Mouse (Mus musculus): ENCODE results near the gene Rassf5. TPM values are rescaled to one million over a fixed set of nuclear protein-coding genes. Genes with fewer than 3 reads are reported as not detected.
"Not testable (repeated sequence)": the region's sequence is repeated elsewhere in the genome, so short reads cannot be mapped to it uniquely, and the experiment has no call there.

Rassf5 gene
- total RNA-seq, 2 experiments from 2014 or later: 20.4 to 22.8 TPM

DNA sequence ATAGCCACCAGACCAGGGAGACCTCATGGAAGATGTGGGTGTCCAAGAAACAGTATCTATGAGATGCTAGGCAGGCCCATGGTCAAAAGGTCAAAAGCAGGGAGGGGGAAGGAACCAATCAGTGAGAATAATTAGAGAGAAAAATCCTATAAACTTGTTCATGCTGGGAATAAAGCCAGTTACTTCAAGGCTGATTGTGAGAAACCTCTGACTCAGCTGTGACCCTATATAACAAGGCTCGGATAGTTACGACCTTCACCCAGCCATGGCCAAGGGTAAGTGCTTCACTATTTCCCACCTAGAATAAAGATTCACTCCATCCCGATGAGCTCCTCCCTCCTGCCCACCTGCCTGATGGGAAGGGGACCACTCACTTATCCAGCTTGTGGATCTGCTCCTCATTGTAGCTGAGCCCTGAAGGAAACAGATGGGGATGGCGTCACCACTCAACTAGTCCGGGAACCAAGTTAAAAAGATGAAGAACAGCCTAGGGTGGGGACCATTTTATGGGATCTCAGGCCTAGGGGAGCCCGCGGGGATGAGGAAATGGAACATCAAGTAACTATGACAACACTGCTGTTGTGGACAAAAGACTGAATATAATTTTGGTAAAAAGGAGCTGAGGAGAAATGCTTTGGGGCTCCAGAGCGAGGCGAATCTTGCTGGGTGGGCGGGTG lies 14.7 kb upstream of the Rassf5 start:
- no peak for DNase-seq (ENCODE audit: low spot score in 2 of 2)

DNA sequence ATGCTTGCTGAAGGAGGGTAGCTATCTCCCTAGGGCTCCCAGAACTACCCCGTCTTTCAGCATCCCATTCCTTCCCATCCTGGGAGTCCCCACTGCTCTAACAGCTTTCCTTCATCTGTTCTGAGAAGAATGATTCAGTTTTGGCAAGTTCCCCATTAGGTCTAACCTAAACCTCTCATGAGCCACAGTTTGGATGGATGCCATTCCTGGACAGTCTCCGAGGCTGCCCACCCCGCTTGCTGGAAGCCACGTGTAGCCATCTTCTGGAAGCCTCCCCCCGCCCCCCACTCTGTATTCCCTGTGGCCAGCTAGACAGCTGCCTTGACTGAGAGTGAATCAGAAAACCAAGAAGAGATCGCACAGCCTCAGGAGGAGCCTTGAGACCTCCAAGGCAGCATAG lies 12.2 kb upstream of the Rassf5 start:
- no peak for DNase-seq (ENCODE audit: low spot score in 2 of 2)

DNA sequence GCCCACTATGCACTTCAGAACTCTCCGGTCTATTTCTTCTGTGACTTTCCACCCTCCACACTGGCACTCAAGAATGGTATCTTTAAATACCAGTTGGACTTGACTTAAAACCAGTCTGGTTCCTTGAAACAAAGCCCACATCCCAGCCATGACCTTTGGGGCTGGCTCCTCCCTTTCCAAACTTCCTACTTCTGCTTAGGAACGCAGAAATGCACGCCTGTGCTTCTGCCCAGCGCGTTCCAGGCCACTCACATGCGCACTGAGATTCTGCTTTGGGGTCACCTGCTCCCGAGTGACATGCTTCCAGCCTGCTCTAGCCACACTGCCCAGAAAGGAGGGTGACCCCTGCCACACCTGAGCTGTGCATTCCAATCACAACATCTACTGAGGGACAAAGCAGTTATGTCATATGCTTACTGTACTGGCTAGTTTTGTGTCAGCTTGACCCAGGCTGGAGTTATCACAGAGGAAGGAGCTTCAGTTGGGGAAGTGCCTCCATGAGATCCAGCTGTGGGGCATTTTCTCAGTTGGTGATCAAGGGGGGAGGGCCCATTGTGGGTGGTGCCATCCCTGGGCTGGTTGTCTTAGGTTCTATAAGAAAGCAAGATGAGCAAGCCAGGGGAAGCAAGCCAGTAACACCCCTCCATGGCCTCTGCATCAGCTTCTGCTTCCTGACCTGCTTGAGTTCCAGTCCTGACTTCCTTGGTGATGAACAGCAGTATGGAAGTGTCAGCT lies 7.6 kb upstream of the Rassf5 start:
- not testable (repeated sequence) for DNase-seq (ENCODE audit: low spot score in 2 of 2)

DNA sequence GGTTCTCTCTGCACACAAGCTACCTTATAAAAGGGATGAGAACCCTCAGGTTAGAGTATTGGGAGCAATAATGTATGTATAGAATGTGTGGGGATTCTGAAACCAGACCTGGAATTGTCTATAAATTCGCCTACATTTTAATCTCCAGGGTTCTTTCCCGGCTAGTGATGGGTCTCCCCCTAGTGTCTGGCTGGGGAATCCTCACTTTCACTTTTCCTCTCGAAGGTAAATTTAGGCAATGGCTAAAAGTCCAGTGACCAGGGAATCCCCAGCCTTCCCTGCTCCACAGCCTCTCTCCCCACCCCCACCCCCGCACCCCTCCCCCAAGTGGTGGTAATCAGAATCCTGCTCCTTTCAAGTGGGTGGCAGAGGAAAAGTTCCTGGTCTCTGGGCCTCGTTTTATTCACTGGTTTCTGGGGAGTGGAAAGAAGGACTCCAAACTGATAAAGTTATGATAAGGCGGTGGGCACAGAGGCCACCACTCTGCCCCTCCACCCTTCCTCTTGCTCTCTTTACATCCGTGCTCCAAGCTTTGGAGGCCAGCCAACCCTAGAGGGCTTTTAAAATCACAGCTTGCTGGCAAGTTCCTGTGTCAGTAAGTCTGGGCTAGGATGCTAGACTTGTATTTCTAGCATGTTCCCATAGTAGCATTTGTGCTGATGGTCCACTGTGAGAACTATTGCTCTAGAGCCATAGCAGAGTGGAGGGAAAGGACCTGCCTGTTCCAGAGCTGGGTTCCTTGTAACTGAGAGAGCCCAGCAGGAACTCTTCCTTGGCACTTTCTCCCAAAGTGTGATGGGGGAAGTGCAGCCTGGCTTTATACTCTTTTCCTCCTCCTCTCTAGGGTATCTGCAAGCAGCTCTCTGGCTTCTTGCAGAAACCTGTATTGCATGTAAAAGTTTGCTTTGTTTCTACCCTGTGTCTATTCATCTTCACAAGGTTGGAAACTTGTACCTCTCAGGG lies 1.7 kb upstream of the Rassf5 start:
- peak; percentile 44 to 59 for DNase-seq (ENCODE audit: low spot score in 2 of 2)

DNA sequence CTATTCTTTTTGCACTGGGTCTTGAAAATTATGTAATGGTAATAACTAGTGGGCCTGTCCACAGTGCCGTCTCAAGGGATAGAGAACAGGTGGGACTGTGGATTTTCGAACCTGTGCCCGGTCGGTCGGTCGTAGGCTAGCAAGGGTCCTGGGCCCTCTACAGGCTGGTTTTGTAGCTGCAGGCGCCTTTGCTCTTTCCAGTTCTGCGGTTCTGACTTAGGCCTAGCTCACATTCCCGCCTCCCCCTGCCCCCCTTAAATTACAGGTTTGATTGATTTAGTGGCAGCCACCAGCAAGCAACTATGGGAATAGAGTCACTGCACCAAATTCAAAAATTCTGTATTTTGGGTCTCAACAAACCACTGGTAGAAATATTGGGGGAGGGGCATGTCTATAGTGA lies 868 bp upstream of the Rassf5 start:
- DNase-seq (ENCODE audit: low spot score in 2 of 2): peak in 1 of 2 experiments; percentile 36

DNA sequence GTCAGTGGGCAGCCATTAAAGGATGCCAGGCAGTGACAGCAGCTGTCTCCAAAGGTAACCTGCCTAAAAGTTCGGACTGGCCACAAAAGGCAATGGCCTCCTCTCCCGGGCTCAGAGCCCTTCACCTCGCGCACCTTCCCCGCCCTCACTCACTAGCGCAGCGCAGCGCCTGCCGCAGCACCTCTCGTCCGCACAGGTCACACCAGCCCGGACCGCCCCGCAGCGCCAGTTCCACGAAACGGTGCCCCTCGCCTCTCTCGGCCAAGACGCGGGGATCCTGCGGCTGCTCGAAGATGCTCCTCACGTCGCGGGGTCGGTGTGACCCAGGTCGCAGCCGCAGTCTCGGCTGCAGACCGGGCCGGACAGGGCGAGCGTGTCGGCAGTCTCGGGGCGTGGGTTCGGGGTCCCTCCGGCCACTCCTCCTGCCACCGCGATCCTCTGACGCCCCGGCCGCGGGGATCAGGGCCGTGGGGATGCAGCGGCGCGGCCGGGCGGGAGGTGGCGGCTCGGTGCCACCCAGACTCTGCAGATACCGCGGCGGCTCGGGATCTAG lies 446 bp downstream of the Rassf5 start:
- DNase-seq (ENCODE audit: low spot score in 2 of 2): peak in 1 of 2 experiments; percentile 42

DNA sequence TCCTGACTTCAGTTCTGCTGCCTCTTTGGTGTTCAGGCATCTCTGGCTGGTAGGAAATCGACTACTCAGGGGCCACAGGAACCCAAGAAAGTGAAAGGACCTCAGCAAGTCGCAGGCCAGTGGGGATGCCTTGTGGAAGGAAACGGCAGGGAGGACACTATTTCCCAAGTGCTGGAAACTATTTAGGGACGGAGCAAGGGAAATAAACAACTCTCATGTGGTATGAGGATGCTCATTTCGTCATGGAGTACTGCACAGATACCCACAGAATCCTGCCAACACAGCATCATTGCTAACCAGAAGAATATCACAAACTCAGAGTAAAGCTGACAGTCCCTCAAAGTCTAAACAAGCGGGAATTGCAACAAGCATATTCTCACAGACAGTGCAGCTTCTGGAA lies 2.1 kb downstream of the Rassf5 start:
- DNase-seq (ENCODE audit: low spot score in 2 of 2): no peak

DNA sequence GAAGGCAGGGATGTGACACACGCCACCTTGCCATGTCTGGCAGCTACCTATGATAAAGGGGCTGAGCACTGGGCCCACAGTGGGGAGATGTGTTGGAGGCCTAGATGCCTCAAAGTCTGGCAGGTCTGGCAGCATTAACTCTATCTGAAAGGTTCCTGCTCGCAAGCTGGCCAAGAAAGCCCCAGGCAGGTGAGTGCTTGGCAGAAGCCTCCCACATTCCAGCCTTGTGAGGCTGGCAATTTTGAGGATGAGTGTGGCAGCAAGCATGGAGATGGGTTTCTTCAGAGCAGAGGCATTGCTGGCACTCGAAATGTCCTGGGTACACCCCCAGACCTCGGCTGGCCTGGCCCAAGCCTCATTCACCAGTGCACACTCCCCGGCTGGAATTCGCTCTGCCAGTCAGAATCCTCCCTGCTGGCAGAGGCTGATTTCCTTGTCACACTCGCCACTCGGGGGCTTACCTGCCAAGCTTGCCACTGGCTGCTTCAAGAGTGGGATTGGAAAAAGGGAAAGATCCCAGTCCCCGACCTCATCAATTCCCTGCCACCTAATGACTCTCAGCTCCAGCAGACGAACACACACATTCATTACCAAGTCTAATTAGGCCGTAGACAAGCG lies 5.4 kb downstream of the Rassf5 start:
- no peak for DNase-seq (ENCODE audit: low spot score in 2 of 2)

DNA sequence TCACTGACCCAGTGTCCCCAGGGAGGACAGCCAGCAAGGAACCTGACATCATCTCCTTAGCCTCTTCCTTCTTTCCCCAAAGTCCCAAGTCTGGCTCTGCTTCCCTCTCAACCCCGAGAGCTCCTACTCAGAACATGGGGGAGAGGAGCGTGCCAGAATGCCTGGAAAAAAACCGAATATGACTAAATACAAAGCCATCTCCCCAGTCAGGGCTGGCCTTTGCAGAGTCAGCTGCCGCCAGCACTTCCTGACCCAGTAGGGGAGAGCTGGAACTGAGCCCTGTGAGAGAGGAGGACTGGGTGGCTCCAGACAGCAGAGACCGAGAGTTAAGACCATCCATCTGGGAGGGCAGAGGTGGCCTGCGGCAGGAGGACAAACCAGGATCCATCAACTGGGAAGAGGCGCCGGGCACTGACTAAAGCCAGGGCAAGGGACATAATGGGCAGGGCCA lies 6.1 kb downstream of the Rassf5 start:
- no peak for DNase-seq (ENCODE audit: low spot score in 2 of 2)

DNA sequence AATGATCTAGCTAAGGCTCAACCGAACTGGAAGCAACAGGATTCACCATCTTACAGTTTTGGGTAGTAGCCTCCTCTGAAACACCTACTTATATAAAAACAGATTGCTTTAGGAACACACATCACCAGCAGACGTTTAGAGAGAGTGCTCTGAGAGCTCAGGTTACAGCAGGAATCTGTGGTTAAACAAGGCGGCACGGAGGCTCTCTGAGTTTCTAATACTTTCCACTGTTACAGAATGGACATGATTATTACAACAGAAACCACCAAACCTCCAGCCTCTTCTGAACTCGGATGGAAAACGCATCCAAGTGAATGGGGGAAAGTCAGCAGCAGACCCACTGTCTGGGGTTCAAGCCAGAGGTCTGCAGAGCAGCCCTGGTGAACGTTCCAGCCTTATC lies 9.0 kb downstream of the Rassf5 start:
- no peak for DNase-seq (ENCODE audit: low spot score in 2 of 2)

DNA sequence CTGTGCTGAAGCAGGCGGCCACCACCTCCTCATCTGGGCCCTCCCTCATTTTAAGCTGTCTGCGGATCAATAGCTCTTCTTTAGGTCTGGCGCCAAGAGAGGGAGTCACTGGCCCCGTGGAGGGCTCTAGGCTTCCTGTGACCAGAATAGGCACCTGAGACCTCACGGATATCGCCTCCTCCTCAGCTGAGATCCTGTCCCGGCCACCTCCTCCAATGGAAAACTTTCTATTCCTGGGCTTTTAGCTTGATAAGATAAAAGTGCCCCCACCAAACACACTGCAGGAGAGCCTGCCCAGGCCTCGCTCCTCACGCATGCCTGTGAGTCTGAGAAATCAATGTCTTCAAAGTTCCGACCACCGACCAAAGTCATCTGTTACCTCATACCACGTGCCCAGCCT lies 11.5 kb downstream of the Rassf5 start:
- no peak for DNase-seq (ENCODE audit: low spot score in 2 of 2)

DNA sequence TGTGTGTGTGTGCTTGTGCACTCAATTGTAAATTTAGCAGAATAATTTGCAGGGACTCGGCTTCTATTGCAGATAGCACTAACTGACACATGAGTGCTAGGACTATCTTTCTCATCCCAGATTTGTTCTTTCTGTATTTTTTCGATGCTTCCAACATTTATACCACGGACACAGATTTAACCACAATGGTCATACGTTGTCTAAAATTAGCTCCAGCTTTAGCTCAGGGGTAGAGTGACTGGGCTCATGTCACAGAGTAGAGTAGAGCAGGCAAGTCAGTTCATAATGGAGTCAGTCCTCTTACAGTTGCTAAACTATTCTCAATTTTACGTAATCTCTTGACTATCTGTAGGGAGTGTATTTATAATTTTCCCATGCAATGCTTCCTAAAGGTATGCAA lies 16.4 kb downstream of the Rassf5 start:
- DNase-seq (ENCODE audit: low spot score in 2 of 2): no peak

DNA sequence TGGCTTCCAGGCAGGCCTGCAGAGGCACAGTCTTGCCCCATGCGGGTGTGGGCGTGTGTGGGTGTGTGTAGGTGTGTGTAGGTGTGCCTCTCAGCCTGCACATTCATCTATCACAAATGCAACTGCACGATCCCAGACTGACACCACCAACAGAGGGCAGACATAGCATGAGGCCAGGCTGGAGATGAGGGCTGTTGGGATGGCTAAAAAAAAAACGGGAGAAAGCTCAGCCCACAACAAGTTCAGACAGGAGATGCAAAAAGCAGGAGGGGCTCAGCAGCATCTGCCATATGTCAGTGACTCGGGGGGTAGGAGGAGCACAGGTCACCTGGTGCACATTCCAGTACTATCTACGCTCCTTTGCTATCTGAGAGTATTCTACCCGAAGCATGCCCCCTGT lies 16.8 kb downstream of the Rassf5 start:
- DNase-seq (ENCODE audit: low spot score in 2 of 2): no peak

DNA sequence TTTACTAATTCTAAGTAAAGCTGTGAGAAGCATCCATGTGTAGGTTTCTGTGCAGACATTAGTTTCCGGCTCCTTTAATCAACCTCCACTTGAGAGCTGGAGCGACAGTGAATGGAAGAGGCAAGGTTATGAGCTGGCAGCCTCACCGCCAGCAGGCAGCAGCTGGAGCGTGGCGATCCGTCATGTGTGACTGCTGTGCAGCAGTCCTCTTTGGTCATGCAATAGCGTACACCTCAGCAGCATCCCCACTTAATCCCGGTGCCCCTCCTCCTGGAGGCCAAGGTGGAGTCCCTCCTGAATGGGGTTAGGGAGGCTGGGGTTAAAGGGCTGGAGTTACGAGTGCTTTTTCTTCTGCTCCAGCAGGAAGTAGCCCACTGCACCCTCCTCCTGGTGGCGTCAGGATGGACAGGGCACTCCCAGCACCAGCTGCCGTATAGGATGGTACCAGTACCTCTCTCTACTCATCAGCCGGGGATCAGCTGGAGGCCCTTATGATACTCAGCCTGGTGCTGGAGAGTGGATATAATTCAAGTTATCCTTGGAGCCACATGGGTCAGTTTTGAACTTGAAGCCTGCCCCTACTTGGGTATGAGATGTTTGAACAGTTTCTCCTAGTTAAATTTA lies 20.1 kb downstream of the Rassf5 start:
- DNase-seq (ENCODE audit: low spot score in 2 of 2): no peak

DNA sequence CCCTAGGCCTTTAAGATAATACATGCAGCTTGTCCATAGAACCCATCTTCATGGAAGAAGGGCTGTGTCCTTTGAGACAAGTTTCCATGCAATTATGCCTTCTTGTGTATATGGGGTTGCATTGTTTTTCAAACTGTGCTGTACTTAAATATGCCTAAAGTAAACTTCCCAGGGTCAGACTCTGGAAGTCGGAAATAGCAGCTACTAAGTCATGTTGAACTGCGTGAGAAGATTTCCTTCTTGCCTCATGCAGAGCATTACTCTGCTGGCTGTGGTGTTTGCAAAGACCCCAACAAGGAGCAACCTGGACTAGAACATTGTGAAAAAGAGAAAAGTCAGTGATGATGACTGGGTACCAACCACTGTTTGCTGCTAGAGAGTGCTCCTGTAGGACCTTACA lies 21.7 kb downstream of the Rassf5 start:
- no peak for DNase-seq (ENCODE audit: low spot score in 2 of 2)

DNA sequence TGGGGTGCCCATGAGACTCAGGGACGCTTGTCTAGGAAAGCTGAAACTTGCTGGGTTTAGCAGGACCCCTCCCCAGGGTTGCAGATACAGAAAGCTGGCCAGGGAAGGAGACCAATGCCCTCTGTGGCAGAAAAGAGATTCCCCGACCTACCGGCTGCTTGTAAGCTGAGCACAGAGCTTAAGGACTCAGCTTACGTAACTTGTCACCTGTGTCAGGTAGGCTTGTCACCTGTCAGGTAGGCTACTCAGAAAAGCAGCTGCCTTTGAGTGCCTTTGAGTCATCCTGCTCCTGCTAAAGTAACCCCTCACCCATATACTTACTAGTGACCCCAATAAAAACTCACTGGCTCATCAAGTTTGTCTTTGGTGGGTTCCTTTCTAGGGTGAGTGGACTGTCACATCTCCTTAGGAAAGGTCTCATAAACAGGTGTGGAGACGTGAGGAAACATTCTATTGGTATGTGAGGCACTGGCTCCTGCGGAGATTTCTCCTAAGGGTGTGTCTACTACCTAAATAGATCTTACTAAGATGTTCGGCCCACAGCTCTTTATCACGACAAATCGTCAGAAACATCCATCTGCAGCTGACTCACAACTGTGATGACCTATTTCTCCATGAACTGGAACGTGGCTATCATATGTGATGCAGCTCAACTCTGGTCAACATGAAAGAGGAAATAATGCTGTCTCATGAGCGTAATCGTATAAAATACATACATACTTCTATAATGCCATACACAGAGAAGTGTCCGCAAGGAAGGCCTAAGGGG lies 23.1 kb downstream of the Rassf5 start:
- DNase-seq (ENCODE audit: low spot score in 2 of 2): no peak

DNA sequence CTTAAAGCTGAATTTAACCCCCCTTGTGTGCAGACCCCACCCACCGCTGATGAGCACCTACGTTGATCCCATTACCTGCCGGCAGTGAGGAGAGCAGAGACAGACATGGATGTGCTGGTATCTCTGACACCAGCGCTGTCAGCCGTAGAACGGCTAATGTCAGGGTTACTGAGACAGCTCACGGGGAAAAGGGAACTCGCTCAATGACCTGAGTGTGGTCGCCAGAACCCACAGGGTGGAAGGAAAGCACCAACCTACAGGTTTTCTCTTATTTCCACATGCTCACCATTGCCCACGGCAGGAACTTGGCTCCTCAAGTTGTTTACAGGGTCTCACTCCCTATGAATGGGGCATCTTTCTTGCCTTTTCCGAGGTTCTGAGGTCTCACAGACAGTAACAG lies 26.1 kb downstream of the Rassf5 start:
- no peak for DNase-seq (ENCODE audit: low spot score in 2 of 2)

DNA sequence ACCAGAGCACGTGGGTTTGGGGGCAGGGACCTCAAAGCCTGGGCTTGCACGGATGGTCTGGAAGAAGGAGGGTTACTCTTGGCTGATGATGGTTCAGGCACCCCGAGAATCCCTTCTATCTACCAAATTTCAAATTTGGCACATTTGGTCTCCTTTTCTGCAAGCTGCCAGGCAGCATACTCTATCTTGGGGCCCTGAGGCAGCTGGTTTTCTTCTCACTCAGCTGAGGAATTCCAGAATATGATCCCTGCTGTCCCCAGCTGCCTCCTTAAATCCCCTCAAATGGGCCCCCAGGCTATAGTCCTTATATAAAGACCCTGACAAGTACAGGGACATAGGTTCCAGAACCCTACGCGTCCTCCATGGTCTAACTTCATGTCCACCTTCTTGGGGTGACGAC lies 31.7 kb downstream of the Rassf5 start:
- DNase-seq (ENCODE audit: low spot score in 2 of 2): no peak

DNA sequence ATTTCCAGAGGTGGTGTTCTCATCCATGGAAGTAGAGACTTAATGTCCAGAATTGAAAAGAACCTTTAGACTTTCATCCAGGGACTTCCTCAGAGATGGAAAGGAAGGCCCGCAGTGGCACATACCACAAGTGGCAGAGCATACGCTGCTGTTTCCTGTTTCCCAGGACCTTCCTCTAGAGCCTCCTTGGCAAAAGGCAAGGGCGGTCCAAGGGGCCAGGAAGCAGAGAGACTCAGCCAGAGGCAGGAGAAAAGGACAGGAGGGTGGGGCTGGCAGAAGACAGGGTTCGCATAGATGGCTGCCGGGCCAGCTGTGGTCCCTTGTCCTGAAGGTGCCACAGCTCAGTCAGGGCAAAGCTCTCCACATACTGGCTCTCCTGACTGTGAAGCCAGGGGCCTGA lies 32.1 kb downstream of the Rassf5 start:
- DNase-seq (ENCODE audit: low spot score in 2 of 2): no peak

DNA sequence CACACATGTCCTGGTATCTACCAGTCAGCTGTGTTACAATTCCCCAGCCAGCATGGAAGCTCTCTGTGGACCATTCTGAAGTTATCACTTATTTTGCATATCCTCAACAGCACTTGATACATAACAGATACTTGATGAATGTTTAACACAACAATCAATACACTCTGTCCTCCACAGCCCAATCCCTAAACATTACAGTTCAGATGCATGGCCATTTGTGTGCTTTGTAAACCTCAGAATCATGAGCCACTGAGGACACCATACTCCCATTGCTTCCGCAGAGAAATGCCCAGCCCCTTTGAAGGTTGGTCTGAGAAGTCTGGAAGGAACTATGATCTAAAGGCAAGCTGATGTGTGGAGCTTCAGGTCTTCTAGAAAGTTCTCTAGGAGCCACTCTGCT lies 33.4 kb downstream of the Rassf5 start:
- no peak for DNase-seq (ENCODE audit: low spot score in 2 of 2)

Measured in layer of hippocampus, postnatal 14 days (tissue).